Mouse (Mus musculus) heart, embryonic 14.5 days (tissue): ENCODE results near the gene H2-DMb2. TPM values are rescaled to one million over a fixed set of nuclear protein-coding genes. Genes with fewer than 3 reads are reported as not detected.

Experiments
- ATAC-seq: fragments of 200-750 bp; cut with Nextera tagmentation; 2 replicates; pipeline ENCODE4 v1.8.0; 2017; ENCODE audit warnings: low read depth, moderate TSS enrichment; ENCODE audit not compliant: insufficient number of reproducible peaks, insufficient read depth, low FRiP score
- H3K27ac ChIP-seq, 2 experiments: fragments of 200-500 bp in 1 of 2; fragments of 300-500 bp in 1 of 2; sonication (generic) in 1 of 2; replicated peaks in 1 of 2; 2 replicates each; pipeline ENCODE4 v1.5.1; 2012 to 2014; ENCODE audit warnings: low read depth in 2 of 2, low read length in 2 of 2, control low read depth in 1 of 2, mild to moderate bottlenecking in 1 of 2, mixed read lengths in 1 of 2; ENCODE audit not compliant: control insufficient read depth in 1 of 2, insufficient read depth in 1 of 2
- H3K27me3 ChIP-seq: fragments of 300-500 bp; sonication (generic); 2 replicates; pipeline ENCODE4 v1.6.1; 2014; ENCODE audit warnings: mild to moderate bottlenecking, low read length, control low read depth; ENCODE audit not compliant: control insufficient read depth, insufficient read depth
- H3K36me3 ChIP-seq: fragments of 300-500 bp; sonication (generic); 2 replicates; pipeline ENCODE4 v1.6.1; 2014; ENCODE audit warnings: mild to moderate bottlenecking, control low read depth, low read length, mixed read lengths; ENCODE audit not compliant: control insufficient read depth, insufficient read depth
- H3K4me1 ChIP-seq, 2 experiments: fragments of 200-500 bp in 1 of 2; fragments of 300-500 bp in 1 of 2; sonication (generic) in 1 of 2; 2 replicates each; pipeline ENCODE4 v1.6.1; 2012 to 2014; ENCODE audit warnings: low read length in 2 of 2, control low read depth in 1 of 2, mixed read lengths in 1 of 2; ENCODE audit not compliant: control insufficient read depth in 2 of 2, insufficient read depth in 2 of 2
- H3K4me2 ChIP-seq: fragments of 300-500 bp; sonication (generic); 2 replicates; pipeline ENCODE4 v1.6.1; 2014; ENCODE audit warnings: mild to moderate bottlenecking, low read length
- H3K4me3 ChIP-seq, 2 experiments: fragments of 200-500 bp in 1 of 2; fragments of 300-500 bp in 1 of 2; sonication (generic) in 1 of 2; 2 replicates each; pipeline ENCODE4 v1.5.1; 2012 to 2014; ENCODE audit warnings: low read length in 2 of 2, mild to moderate bottlenecking in 2 of 2, control low read depth in 1 of 2, low read depth in 1 of 2, moderate library complexity in 1 of 2; ENCODE audit not compliant: control insufficient read depth in 1 of 2, insufficient read depth in 1 of 2
- H3K9ac ChIP-seq: fragments of 300-500 bp; sonication (generic); 2 replicates; pipeline ENCODE4 v1.6.1; 2014; ENCODE audit warnings: mild to moderate bottlenecking, low read length
- H3K9me3 ChIP-seq: fragments of 300-500 bp; sonication (generic); 2 replicates; pipeline ENCODE4 v1.6.1; 2016; ENCODE audit warnings: low read length, control low read depth; ENCODE audit not compliant: control insufficient read depth
- WGBS: fragments of 180-500 bp; shearing (Covaris S2); extraction: QIAGEN DNeasy Blood & Tissue Kit; methylation state at CpG from one replicate; pipeline ENCODE4 v1.1.7; 2014; 5-methylcytosine and 5-hydroxymethylcytosine counted together
- polyA plus RNA-seq: library from polyadenylated mRNA; unstranded; fragments of >200 nt; fragmentation: Nextera tagmentation; extraction: Ambion mirVana; gene quantifications from 2 replicates; pipeline ENCODE4 v1.2.1, GENCODE M21; 2014

The H2-DMb2 gene
- polyA plus RNA-seq, 1 experiment from 2014 or later, result 0.36 TPM

DNA sequence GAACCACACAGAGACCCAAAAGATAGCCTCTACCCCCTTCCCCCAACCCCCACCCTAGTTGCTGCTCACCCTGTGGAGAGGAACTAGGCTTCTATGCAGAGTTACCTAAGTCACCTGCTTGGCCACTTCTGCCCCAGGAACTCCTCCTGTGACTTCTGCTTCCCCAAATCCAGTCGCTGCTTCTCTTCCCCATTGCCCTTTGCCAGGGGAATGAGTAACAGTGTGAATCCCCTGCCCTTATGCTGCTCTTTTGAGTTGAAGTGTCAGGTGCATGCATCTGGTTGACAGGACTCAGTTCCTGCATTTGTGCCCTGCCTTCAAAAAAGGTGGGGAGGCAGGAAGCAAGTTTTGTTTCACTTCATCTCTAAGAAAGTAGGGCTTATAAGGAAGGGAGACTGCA, 31.0 kb downstream of the H2-DMb2 start:
- Histone ChIP-seq H3K9ac (no peak overlapping the region), H3K4me3 (no peak overlapping the region), H3K9me3 (peaks cover 14% of the 10 kb centered on the region), H3K36me3 (no peaks in the 10 kb centered on the region), H3K4me1 (no peaks in the 10 kb centered on the region), H3K27me3 (0 out of 2 replicates have a peak, but pooled peaks cover under 1% of the 10 kb centered on the region), H3K4me2 (no peak overlapping the region), H3K27ac (no peak overlapping the region)
- ATAC-seq, result no peak
- 54% methylated on average over 1 of the region's 1 CpGs for WGBS

DNA sequence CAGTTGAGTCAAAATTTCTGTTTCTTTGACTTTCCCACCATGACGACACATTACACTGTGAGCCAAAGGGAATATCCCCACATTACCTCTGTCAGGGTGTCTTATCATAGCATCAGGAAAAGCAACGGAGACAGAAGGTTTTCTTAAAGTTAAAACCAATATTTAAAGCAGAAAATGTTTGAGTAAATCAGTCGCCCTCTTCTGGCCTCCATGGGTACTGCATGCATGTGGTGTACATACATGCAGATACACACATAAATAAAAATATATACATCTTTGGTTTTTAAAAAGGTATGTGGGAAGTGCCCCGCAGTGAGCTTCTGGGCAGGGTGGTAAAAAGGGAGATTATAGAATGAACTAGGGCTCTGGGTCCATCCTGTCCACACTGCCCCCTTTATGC, 34.1 kb downstream of the H2-DMb2 start:
- no peaks in the 10 kb centered on the region for H3K36me3 ChIP-seq
- H3K4me2 ChIP-seq, result no peak overlapping the region
- no peak overlapping the region for H3K4me3 ChIP-seq
- H3K27me3 ChIP-seq, result peaks cover under 1% of the 10 kb centered on the region
- 54% methylated on average over 4 of the region's 4 CpGs for WGBS
- H3K9ac ChIP-seq, result no peak overlapping the region
- H3K4me1 ChIP-seq, result no peaks in the 10 kb centered on the region
- H3K27ac ChIP-seq, result no peak overlapping the region
- ATAC-seq, result no peak
- peaks cover 14% of the 10 kb centered on the region for H3K9me3 ChIP-seq

DNA sequence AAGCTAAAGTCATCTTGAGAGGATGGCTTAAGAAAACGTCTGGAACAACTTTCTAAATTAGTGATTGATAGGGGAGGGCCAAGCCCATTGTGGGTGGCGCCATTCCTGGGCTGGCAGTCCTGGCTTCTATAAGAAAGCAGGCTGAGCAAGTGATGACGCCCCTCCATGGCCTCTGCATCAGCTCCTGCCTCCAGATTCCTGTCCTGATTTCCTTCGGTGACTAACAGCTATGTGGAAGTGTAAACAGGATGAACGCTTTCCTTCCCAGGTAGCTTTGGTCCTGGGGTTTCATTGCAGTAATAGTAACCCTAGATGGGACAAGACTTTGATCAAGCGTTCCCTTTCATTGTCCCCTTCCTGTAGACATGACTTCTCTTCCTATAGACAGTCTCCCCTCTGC, 35.9 kb downstream of the H2-DMb2 start:
- 53% methylated on average over 6 of the region's 6 CpGs for WGBS
- Histone ChIP-seq H3K4me1 (no peaks in the 10 kb centered on the region), H3K36me3 (no peaks in the 10 kb centered on the region), H3K9ac (no peak overlapping the region), H3K4me3 (no peak overlapping the region), H3K27me3 (peaks cover 18% of the 10 kb centered on the region), H3K9me3 (peaks cover 9% of the 10 kb centered on the region; the same call in 1 of the 2 replicates), H3K4me2 (no peak overlapping the region), H3K27ac (no peak overlapping the region)
- no peak for ATAC-seq

DNA sequence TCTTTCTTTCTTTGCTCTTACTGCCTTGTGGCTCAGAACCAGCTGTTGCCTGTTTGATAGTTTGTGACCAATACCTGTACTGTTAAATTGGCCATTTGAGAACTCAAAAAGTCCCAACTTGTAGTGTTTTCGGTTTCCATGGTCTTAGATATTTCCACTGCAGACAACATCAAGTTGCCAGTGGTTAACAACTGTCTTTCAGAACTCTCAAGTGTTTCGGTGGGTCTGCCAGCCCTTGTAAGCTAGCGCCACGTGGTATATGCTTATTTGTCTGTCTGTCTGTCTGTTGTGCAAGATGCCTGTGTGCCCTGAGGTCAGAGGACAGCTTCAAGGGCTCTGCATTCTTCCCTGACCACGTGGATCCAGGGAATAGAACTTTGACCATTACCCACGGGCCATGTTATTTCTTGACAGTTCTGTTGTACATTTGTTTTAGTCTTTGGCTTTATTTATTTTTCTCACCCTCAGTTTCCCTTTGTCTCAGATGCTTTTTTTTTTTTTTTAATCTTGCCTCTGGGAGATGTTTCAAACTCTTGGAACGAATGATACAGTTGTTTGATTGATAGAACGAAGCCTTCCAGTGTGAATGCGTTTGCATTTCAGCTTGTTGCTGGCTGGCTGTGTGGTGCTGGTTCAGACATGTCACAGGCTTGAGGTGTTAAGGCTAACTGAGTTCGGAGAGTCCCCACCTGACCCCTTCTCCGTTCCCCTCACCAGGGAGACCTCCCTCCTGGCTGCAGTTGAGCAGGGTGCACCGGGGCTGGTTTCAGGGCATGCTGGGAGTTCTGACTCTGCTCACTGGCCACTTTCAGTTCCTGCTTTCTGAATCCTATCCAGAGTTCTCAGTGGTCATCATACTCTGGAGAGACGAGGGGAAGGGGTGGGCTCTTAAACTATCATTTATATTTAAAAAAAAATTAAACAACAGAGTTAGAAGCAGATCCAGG, 37.1 kb downstream of the H2-DMb2 start:
- WGBS, result 56% methylated on average over 13 of the region's 13 CpGs

DNA sequence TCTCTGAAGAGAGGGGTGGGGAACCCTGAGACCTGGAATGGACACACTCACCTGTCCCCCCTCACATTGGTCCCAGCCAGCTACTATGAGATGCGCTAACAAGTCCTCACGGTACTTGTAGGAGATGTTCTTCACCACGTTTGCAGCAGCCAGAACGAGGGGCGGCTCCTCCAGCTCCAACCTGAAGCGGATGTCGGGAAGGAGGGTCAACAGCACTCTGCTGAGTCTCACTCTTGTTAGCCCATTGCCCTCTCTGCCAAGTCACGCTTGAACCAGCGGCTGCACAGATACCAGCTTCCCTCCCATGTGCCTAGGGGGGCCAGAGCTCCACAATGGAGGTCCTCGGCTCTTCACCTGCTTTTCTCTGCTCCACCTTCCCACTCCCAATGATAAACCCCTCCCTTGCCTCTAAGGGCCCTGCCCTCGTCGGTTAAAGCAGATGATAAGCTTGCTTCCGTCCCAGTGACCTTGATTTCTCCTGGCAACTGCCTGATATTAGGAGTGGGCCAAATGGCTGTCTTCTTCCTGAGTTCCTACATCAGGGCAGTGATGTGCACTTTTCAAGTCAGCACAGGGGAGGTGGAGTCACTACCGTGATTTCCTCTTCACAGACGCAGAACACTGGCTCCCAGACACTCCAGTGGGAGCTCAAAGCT, 40.6 kb downstream of the H2-DMb2 start:
- H3K27me3 ChIP-seq, result peaks cover 46% of the 10 kb centered on the region

More for the DNA sequence above, 37.1 kb downstream of the H2-DMb2 start:
- H3K36me3 ChIP-seq, result no peaks in the 10 kb centered on the region
- H3K4me3 ChIP-seq, result no peak overlapping the region
- H3K4me2 ChIP-seq, result no peak overlapping the region
- no peak overlapping the region for H3K9ac ChIP-seq
- no peaks in the 10 kb centered on the region for H3K4me1 ChIP-seq
- no peak for ATAC-seq
- peaks cover 9% of the 10 kb centered on the region; the same call in 1 of the 2 replicates for H3K9me3 ChIP-seq
- H3K27me3 ChIP-seq, result peaks cover 28% of the 10 kb centered on the region
- H3K27ac ChIP-seq, result no peak overlapping the region

DNA sequence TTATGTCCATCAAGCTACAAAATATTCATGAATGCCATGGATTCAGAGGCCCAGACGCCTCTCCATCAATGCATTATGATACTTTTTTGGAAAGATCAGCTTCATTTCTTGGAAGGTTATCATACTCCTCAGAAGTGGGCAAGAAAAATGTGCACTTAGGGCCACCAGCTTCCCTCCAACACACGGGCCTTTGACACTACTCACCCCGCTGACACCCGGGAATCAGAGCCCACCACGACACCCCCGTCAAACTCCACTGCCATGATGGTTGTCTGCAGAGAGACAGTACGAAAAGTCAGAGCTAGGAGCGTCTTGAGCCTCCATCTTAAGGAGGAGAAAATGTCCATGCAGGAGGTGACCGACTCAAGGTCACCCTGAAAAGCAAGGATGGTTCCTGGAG, 42.4 kb downstream of the H2-DMb2 start:
- Histone ChIP-seq H3K4me1 (peaks cover 8 to 10% of the 10 kb centered on the region in 2 experiments; a peak in 3 of 4 replicates), H3K36me3 (no peaks in the 10 kb centered on the region), H3K9me3 (no peaks in the 10 kb centered on the region), H3K9ac (no peak overlapping the region), H3K4me3 (no peak overlapping the region), H3K4me2 (no peak overlapping the region), H3K27ac (no peak overlapping the region), H3K27me3 (peaks cover 64% of the 10 kb centered on the region)
- 84% methylated on average over 9 of the region's 9 CpGs for WGBS
- no peak for ATAC-seq

More for the DNA sequence above, 40.6 kb downstream of the H2-DMb2 start:
- H3K4me2 ChIP-seq, result no peak overlapping the region
- no peak overlapping the region for H3K4me3 ChIP-seq
- no peak for ATAC-seq
- no peak overlapping the region for H3K27ac ChIP-seq
- 61% methylated on average over 15 of the region's 15 CpGs for WGBS
- peaks cover 8 to 10% of the 10 kb centered on the region in 2 experiments; a peak in 3 of 4 replicates for H3K4me1 ChIP-seq
- no peak overlapping the region for H3K9ac ChIP-seq
- H3K9me3 ChIP-seq, result no peaks in the 10 kb centered on the region
- H3K36me3 ChIP-seq, result no peaks in the 10 kb centered on the region

DNA sequence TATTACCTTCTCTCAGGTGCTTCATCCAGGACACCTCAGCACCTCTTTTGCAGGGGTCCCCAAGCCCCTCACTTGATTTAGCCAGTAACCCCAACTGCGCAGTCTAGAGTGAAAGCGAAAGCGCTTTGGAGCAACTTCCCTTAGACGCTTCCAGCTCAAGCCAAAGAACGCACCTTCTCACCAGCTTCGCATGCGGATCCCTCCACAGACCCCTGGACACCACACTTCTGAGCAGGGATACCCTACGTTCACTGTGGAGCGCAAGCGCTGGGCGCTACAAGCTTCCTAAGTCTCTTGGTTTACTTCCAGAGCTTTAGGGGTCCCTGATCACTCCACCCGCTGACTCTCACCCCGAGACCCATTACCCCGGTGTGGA, 43.8 kb downstream of the H2-DMb2 start:
- Histone ChIP-seq H3K4me3 (peak overlapping the region; percentile 56 to 61), H3K36me3 (no peaks in the 10 kb centered on the region), H3K9ac (peak overlapping the region; percentile 67), H3K27me3 (peaks cover 78% of the 10 kb centered on the region), H3K27ac (no peak overlapping the region), H3K9me3 (no peaks in the 10 kb centered on the region), H3K4me1 (peaks cover 8 to 10% of the 10 kb centered on the region in 2 experiments; a peak in 3 of 4 replicates), H3K4me2 (peak overlapping the region; percentile 92)
- WGBS, result 6% methylated on average over 14 of the region's 14 CpGs
- no peak for ATAC-seq
